Mouse (Mus musculus): ENCODE results near the gene Fbxo39.
"Not testable (repeated sequence)": the region's sequence is repeated elsewhere in the genome, so short reads cannot be mapped to it uniquely, and the experiment has no call there.

Fbxo39 gene

DNA sequence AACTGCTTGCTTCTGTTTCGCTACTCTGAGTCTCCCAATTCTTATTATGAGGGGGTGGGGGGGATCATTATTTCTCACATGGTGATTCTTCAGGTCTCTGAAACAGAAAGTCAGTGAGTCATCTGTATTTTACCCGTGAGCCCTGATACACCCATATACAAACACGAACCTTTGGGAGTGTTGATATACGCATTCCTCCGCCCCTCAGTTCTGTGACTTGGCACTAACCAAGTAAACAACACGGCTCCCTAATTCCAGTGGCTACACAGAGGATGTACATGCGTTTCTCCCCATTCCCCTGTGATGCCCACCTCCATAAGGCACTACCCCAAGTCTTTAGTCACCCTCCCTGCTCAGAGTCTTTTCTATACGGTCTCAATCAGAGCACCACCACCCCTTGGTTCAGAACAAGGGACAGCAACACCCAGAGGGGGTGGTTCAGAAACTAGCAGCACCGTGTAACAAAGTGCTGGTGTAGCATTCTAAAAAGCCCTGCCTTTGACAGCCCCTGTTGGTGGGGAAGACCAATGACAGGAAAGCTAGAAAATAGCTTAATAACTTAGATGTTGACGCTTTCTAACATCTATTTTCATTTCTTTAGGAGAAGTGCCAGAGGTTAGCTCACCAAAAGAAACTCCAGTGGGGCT lies 2.8 kb upstream of the Fbxo39 start:
- no peak for DNase-seq (ENCODE audit: low read depth)

DNA sequence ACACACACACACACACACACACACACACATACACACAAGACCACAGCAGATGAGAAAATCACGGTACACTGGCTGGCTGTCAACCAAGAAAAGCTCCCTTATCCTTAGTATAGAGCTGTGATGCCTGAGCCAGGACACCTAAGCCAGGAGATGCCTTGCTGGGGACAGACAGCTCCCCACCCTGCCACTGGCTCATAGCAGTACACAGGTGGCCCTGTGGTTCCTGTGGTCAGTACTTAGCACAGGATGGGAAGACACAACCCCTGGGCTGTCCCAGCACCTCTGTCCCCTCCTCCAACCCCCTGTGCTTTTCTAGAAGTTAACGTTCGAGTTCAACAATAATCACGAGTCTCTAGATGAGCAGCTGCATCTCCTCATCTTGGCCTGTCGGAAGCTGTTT lies 3.8 kb downstream of the Fbxo39 start:
- DNase-seq (ENCODE audit: low read depth): no peak

DNA sequence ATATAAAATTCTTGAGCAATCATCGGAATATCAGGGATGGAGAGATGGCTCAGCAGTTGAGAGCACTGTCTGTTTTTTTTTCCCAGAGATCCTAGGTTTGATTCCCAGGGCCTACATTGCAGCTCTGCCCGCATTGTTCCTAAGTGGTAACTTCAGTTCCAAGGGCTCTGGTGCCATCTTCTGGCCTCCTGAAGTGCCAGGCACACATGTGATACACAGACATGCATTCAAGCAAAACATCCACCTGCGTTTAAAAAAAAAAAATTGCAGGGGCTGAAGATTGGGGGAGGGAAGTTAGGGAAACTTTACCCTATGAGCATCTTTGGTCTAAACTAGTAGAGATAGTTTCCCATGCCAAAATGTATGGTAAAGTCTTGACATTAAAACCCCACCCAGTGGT lies 10.2 kb downstream of the Fbxo39 start:
- DNase-seq (ENCODE audit: low read depth): no peak

DNA sequence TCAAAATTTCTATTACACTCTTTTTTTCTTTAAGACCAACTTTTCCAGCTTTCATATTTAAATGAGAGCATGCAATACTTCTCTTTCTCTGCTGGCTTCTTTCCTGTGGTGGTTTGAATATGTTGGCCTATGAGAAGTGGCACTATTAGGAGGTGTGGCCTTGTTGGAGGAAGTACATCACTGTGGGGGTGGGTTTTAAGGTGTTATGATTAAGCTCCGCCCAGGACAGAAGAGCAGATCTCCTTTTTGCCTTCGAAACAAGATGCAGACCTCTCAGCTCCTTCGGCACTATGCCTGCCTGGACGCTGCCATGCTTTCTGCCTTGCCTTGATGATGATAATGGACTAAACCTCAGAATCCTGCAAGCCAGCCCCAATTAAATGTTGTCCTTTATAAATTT lies 11.5 kb downstream of the Fbxo39 start:
- DNase-seq (ENCODE audit: low read depth): no peak

DNA sequence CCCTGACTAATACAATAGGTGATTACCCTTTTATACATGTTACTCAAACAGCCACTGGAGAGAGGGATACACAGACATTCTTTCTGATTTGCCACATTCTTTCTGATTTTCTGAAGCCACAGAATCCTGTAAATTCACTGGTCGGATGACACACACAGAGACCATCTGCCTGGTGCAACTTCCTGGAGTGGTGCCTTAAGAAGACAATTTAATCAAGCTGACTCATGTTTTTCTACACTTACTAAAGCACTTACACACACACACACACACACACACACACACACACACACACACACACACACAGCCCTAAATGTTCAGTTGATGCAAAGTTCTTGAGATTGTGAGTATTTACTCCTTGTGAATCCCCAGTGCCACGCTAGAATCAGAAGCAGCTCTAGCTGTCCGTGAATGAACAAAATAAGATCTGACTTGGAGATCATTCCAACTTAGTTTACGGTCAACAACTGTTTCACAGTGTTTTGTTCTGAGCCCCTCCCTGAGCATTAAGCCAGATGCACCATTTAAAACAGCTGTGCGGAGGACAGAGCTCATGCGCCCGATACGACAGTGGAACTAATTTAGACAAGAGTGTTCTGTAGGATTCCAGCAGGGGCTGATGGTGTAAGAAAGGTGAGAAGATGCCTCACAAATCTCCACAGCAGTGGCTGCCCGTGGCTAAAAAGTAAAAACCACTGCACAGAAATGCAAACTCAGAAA lies 18.9 kb downstream of the Fbxo39 start:
- DNase-seq (ENCODE audit: low read depth): no peak

DNA sequence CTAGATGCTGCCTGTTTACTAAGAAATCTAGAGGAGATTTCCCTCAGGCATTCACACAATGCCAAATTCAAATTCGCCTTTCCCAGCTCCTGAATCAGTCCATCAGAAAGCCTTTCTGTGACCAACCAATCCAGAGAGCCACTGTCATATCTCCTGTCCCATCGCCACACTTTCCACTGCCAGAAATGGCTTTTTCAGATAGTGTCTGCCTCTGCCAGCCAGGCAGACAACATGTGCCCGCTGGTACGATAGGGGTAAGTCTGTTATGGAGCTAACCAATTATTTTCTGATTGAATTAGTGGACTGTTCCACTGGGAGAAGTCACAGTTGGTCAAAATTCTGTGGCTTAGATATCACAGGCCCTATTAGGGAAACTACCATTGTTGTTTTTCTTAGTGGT lies 20.4 kb downstream of the Fbxo39 start:
- no peak for DNase-seq (ENCODE audit: low read depth)

DNA sequence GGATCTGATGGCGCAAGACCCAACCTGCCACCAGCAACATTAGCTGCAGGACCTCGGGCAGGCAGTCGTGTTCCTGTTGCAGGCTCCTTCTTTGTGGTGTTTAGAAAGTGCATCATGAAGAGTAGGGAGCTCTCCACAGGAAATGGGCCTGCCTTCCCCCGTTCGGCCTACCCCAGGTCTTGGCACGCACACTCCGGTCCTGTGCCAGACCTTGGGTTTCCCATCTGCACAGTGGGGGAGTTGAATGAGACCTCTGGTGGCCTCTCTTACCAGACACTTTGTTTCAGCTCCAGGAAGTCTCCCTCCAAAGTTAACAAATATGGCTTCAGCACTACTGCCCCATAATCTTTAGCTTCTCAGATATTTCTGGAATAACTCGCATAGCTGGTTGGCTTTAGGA lies 22.5 kb downstream of the Fbxo39 start:
- DNase-seq (ENCODE audit: low read depth): no peak

DNA sequence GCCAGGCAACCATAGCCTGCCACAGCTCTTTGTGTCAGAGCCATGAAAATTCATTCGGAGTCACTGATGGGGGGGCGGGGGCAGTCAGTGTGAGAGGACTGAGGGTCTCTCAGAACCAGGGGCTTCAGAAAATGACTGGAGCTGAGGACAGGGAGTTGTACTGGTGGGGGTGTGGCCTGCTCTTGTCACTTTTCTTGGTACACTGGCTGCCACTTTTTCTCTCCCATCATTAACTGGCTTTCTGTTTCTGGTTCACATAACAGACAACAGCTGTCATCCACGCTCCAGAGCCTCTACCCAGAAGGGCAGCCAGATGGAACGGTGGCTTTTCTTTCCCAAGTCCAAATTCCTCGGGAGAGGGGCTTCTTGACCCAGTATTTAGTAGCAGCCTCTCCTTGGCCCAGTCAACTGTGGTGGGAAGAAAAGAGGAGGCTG lies 24.2 kb downstream of the Fbxo39 start:
- DNase-seq (ENCODE audit: low read depth): no peak

DNA sequence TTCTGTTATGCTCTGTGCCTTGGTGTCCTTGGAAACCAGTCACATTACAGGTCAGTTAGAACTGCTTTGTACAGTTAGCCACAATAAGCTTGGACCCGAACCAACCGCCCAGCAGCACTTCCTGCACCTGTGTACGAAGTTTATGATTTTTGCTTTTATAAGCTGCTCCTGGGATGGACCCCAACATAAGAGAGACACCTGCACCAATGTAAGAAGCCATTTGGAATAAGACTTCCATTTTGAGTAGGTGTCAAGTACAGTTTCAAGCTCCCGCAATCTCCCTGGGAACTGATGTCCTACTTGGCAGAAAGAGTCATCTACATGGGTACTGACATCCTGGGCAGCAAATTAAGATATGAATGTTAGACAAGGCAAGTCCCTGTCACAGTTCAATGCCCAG lies 25.5 kb downstream of the Fbxo39 start:
- DNase-seq (ENCODE audit: low read depth): no peak

DNA sequence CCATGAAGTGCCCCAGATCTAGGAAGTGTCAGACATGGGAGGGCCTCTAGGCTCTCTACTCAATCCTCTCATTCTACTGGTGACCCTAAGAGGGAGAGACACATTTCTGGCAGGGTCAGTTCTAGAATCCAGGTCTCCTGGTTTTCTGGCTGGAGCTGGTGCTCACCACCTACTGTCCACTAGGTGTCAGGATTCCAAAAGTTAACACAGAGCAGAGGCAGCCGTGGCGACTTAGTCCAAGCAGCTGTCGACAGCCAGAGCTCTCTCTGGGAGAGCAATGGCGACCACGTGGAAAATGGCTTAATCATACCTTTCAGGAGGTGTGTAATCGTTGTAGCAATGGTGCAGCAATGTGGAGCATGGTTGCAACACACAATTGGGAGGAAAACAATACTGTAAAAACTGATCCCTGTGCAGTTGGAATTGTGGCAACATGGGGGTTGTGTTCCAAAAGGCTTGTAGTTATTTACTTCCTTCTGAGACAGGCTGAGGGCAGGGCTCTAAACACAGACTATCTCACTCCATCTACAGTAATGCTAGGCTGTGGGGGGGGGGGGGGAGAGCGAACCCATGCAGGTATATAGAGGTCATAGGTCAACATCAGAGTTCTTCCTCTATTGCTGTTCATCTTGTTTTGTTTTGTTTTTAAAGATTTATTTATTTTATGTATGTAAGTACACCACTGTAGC lies 28.4 kb downstream of the Fbxo39 start:
- DNase-seq (ENCODE audit: low read depth): peak; percentile 31

DNA sequence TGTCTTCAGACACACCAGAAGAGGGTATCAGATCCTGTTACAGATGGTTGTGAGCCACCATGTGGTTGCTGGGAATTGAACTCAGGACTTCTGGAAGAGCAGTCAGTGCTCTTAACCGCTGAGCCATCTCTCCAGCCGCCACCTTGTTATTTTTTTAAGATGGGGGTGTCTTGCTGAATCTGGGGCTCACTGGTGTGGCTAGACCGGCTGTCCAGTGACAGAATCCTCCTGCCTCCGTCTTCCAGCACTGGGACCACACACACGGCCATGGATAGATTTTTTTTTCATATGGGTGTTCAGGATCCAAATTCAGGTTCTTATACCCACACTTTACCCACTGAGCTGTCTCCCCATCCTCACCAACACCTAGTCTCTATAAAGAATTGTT lies 29.0 kb downstream of the Fbxo39 start:
- DNase-seq (ENCODE audit: low read depth): not testable (repeated sequence)

DNA sequence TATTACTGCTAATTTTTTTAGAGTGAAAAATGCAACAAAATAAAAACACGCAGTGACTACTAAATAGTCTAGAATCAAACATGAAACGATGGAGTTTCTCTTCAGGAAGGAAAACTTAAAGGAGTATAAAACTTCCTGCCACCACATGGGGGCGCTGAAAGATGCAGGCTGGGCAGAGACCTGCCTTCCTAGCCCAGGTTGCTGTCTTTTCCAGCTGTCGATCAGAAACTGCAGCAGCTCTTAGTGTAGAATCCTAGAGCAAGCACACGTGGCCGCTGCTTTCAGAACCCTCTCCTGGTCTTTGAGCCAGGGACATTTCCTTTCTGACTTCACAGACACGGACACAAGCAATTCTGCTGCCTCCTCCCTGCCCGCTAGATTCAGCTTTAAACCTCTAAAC lies 29.7 kb downstream of the Fbxo39 start:
- DNase-seq (ENCODE audit: low read depth): peak; percentile 35

DNA sequence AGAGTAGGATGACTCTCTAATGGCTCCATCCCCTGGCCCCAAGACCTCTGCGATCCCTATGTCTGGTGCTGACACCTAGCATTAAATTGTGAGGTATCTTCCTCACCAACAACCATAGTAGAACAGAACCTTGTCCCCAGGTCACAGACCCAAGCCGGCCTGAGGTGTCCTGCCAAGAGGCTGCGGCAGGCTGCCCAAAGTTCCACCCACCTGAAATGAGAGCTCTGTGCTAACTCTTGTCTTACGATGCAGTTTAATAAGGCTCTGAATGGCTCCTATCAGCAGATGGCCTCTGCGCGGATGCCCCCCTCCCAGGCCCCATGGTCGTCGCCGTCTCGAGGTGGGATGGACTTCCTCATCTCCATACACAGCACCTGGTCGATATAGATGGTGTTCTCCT lies 30.2 kb downstream of the Fbxo39 start:
- no peak for DNase-seq (ENCODE audit: low read depth)

DNA sequence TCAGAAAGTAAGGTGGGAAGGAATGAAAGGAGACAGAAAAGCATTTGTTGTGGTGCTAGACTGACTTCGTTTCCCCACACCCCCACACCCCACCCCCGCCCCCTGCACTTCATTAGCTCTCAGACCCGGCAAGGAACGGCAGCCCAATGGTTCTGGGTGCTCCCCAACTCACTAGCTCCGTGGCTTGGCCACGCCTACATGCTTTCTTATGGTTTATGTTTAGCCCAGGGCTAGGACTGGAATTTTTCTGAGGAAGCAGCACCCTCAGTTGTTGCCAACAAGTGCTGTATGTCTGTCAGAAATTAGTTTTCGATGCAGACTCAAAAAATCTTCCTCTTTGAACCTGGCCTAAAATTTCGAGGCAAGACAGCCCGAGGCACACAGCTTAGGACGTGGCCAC lies 34.3 kb downstream of the Fbxo39 start:
- DNase-seq (ENCODE audit: low read depth): no peak

DNA sequence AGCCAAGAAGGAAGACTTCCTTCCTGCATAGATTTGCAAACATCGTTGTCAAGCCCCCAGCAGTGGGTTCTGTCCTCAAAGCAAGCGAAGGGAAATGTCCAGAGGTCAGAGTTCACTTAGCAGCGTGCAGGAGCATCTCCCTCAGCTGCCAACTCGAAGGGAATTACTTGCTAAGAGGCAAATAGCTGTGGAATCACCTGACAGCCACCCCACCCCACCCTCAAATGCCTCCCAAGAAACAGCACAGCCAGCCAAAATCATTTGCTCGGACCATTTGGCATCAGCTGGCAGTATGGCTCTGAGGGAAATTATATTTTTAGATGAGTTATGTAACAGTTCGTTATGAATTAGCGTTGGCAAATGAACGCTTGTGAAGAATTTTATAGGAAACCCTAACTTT lies 34.8 kb downstream of the Fbxo39 start:
- no peak for DNase-seq (ENCODE audit: low read depth)

DNA sequence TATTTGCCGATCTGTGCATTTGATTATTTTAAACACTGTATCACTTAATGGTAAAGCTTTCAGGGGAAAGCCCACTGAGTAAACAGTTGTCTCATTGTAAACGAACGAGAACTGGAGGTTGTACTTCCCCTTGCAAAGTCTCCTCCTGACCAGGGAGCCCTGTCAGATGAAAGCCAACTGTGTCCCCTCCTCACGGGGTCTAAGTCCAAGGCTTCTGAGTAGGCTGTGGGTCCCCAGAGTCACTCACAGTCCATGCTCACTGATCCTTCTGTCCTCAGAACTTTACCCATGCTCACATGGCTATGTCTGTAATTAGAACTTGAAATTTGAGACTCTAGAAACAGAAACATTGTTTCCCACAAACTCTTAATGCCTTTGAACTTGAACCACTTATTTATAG lies 35.4 kb downstream of the Fbxo39 start:
- DNase-seq (ENCODE audit: low read depth): no peak

DNA sequence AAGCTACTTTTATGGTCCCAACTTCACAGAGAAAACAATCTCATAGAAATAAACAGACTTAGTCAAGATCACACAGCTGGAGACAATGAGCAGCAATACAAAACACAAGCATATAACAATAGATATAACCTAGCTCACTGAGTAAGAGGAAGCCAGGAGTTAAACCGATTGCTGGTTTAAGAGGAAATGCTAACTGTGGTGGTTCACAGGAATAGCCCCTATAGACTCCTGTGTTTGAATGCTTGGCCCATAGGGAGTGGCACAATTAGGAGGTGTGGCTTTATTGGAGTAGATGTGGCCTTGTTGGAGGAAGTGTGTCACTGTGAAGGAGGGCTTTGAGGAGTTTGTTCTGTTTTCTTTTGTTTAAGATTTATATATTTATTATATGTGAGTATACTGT lies 38.0 kb downstream of the Fbxo39 start:
- no peak for DNase-seq (ENCODE audit: low read depth)

DNA sequence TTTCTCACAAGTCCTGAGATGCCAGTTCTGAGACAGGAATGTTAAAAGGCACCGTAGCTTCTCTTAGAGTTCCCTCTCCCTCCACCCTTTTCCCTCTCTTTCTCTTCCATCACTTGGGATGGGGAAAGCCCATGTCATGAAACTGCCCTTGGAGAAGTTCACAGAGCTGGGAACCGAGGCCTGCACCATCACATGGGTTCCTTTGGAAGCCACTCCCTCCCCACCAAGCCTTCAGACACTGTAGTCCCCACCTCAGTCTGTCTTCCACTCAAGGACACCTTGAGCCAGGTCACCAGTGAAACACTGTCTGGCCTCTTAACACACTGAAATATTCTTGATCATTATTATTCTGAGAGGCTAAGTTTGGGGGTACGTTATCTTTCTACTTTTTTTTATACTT lies 38.9 kb downstream of the Fbxo39 start:
- DNase-seq (ENCODE audit: low read depth): no peak

DNA sequence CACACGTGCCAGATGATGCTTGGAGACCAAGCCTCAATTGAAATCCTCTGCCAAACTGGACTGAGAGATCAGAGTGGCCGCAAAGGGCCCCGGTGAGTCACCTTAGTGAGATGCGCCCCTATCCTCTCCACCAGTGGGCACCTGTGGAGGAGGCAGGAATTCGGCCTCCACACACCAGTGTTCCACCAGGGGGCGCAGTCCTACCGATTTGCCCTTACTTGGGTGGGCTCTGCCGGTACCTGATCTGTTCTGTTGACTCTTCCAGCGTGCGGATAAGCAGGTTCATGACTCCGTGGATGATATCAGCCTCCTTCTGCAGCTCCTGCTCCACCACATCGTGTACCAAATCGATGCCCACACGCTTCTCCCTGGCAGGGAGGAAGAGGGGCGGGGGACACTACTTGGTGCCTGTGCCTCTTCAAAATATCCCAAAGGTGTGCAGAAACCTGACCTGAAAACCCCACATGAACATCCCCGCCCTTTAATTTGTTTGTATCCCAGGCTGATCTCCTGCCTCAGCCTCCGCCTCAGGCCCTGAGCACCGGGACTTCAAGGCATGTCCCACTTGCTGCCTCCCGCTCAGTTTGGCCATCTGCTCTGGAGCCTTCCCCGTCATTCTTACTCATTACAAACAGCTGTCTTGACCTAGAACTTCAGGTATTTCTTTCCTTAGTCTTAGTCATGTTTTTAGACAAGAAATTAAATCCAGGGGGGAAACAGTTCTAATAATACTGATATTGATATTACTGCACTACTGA lies 40.9 kb downstream of the Fbxo39 start:
- peak; percentile 67 for DNase-seq (ENCODE audit: low read depth)

DNA sequence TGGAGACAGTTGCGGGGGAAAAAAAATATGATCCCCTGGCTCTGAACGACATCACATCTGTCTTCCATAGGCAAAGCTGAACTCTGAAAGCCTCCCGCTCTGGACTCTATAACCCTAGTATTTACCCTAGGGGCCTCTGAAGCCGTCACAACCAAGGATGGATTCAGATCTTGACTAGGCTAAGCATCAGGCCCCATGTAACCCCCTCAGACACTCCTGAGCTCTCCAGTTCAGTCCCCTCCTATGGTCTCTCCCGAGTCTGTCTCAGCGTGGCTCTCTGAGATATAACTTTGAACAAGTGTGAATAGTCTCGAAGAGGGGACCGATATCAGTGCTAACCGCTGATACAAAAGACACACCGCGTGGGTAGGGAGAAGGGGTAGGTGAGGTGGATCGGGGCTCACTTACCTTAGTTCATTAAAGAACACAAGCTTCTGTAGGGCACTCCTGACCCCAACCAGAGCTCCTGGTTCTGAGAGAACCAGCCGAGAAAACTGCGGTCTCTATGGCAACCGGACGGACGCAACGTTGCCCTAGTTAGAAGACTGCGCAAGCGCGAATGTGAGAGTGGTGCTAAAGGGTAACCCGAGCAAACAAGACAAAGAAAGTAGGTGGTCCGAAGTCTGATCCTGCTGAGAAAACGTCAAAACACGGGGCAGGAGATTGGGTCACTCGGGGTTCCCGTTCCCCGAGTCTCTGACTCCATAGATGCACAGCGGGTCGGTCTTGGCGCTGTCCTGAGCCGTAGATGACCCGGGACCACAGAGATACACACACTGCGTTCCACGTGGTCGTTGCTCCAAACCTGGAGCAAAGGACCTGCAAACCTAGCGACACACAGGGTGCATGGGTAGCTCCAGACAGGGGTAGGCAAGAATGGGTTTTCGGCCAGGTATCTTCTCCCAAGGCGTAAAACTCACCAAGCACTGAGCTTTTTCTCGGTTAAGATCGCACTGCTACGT lies 47.4 kb downstream of the Fbxo39 start:
- DNase-seq (ENCODE audit: low read depth): peak; percentile 34

DNA sequence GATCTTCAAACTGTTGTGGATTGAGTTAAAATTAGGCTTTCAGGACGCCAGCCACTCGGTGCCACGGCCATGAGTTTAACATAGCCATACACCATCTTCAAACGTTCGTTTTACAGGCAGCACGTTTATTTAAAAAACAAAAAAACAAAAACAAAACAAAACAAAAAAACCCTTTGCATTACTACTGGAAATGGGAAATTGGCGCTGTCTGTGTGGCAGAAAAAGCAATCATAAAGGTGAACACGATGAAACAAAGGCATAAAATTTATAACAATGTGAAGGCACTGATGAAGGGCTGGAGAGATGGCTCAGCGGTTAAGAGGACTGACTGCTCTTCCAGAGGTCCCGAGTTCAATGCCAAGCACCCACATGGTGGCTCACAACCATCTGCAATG lies 48.1 kb downstream of the Fbxo39 start, which contains the start of gene Tekt1:
TSS of gene Tekt1 (minus strand) at position 96 of the 395 bp plus-strand sequence.
- no peak for DNase-seq (ENCODE audit: low read depth)

All from c-Kit-positive CD71-negative TER-119-negative erythroid progenitor cells, embryonic 14.5 days (primary cell).